Mouse (Mus musculus) bone marrow, adult 2 months (tissue): ENCODE measurements around the gene Eaf1.

Source experiments
- CTCF ChIP-seq: fragments of 200-500 bp; IDR thresholded peaks from 2 replicates; pipeline ENCODE4 v1.5.1; 2011; ENCODE audit warnings: low read length, control low read depth; ENCODE audit not compliant: control insufficient read depth, insufficient read depth
- POLR2A ChIP-seq: fragments of 200-500 bp; IDR thresholded peaks from 2 replicates; pipeline ENCODE4 v1.6.1; 2011; ENCODE audit warnings: low read depth, mild to moderate bottlenecking, control low read depth, low read length, borderline replicate concordance; ENCODE audit not compliant: control insufficient read depth

DNA sequence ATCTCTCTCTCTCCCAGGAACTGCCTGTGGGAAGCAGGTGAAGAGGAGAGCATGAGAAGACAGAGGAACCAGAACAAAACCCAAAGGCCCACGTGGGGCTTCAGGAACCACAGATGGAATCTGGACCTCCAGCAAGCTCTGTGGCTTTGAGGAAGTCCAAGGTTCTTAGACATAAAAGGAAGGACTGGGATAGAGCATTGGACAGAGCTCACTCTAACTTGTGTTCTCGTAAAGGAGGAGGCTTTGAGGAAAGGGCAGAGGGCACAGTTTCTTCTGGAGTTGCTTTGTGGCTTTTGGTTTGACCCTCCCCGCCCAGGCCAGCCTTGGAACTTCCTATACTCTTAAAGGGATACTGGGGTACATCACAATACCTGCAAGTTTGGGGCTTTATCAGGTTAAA, 38.5 kb downstream of the Eaf1 start:
- no peak for TF ChIP-seq CTCF
- TF ChIP-seq POLR2A = no peak
